Mouse (Mus musculus): Measurements from ENCODE around the gene Ly86.

Ly86 gene

GRCm38 (mm10) chr13:37457007-37457827 is 112.2 kb downstream of the Ly86 start:
- DNase-seq (ENCODE audit: low read depth, low spot score): no peak

GRCm38 (mm10) chr13:37458557-37458956 is 113.5 kb downstream of the Ly86 start:
- no peak for DNase-seq (ENCODE audit: low read depth, low spot score)

GRCm38 (mm10) chr13:37459022-37459421 is 114.0 kb downstream of the Ly86 start:
- DNase-seq (ENCODE audit: low read depth, low spot score): no peak

GRCm38 (mm10) chr13:37459957-37460930 is 115.2 kb downstream of the Ly86 start:
- DNase-seq (ENCODE audit: low read depth, low spot score): peak; percentile 61

GRCm38 (mm10) chr13:37462049-37462702 is 117.2 kb downstream of the Ly86 start:
- DNase-seq (ENCODE audit: low read depth, low spot score): peak; percentile 59

GRCm38 (mm10) chr13:37465710-37466109 is 120.7 kb downstream of the Ly86 start:
- DNase-seq (ENCODE audit: low read depth, low spot score): no peak

- DNase-seq (ENCODE audit: low read depth, low spot score): peak; percentile 74
Measured at GRCm38 (mm10) chr13:37467795-37468194, 122.8 kb downstream of the Ly86 start.
